10 mouse cellular contexts compared by ENCODE assay signal in the genomic region with DNA sequence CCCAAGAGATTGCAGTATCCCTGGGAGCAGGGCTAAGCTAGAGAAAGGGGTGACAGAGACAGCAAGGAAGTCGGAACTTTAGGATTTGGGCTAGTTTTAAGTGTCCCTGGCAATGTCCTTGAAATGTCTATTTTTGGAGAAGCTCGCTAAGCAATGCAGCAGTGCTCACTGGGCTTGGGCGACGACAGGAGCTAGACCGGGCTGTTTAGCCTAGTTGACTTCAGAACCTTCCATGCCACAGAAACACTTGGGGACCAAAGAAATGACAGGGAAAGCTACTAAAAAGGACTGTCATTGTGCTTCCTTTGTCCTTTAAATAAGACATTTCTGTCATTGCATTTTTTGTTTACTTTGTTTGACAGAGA. TPM values are rescaled to one million over a fixed set of nuclear protein-coding genes. Genes with fewer than 3 reads are reported as not detected.
DNase-seq lines count a peak whose midpoint lies in the region; ATAC-seq and TF ChIP-seq lines count a peak whose summit lies in the region.
"Had no signal": no experiment of that assay in that cellular context is flagged by ENCODE, and none has a peak within 500 bp of the region (broad histone marks: within the 10 kb centered on the region; RNA-seq: fewer than 3 reads in every experiment).

No protein-coding gene starts in this region.

- H3K27me3 ChIP-seq in kidney, adult 2 months (replicated peaks; ENCODE audit: control insufficient read depth, insufficient read depth, low read length): no peaks in the 10 kb centered on the region
- no peaks in the 10 kb centered on the region for H3K27me3 ChIP-seq in lung, embryonic 16.5 days (ENCODE audit: control insufficient read depth, insufficient read depth, low read depth, low read length)
- H3K27me3 ChIP-seq in small intestine, adult 2 months (ENCODE audit: control insufficient read depth, insufficient read depth, low read length): no peaks in the 10 kb centered on the region
- H3K27me3 ChIP-seq in midbrain, embryonic 13.5 days: no peaks in the 10 kb centered on the region
- H3K27me3 ChIP-seq: limb, embryonic 13.5 days had no signal

- DNase-seq in adrenal gland, adult 8-10 months: peak; percentile 20
- DNase-seq in adrenal gland, postnatal 25 days: no peak
- DNase-seq in kidney, adult 2 months: no peak
- no peak for DNase-seq in kidney, adult 8-10 months
- no peak for DNase-seq in lung, postnatal 36 days

- ATAC-seq in lung, embryonic 16.5 days (ENCODE audit: low read depth): no peak
- ATAC-seq in midbrain, embryonic 13.5 days: no peak

- peak overlapping the region; percentile 95 for H3K27ac ChIP-seq in kidney, adult 2 months (ENCODE audit: insufficient read depth, low read depth, low read length)
- peak overlapping the region; percentile 79 for H3K27ac ChIP-seq in lung, embryonic 16.5 days (ENCODE audit: low read length)
- H3K27ac ChIP-seq in small intestine, adult 2 months (ENCODE audit: insufficient read depth, low read depth, low read length): peak overlapping the region; percentile 45; the same call in 1 of the 2 replicates
- no peak overlapping the region for H3K27ac ChIP-seq in midbrain, embryonic 13.5 days
- H3K27ac ChIP-seq: limb, embryonic 13.5 days had no signal

- no peak for TF ChIP-seq POLR2A in kidney, adult 2 months (IDR thresholded peaks at IDR 0.05; ENCODE audit: low read depth, low read length)
- no peak for TF ChIP-seq POLR2A in small intestine, adult 2 months (IDR thresholded peaks at IDR 0.05; ENCODE audit: low read depth, low read length)

- H3K36me3 ChIP-seq in kidney, adult 2 months (ENCODE audit: control insufficient read depth, insufficient read depth, low read length): peaks cover 7% of the 10 kb centered on the region
- peaks cover 19% of the 10 kb centered on the region for H3K36me3 ChIP-seq in lung, embryonic 16.5 days (ENCODE audit: control insufficient read depth, insufficient read depth, low read length)
- H3K36me3 ChIP-seq in small intestine, adult 2 months (ENCODE audit: control insufficient read depth, insufficient read depth, low read length): peaks cover 23% of the 10 kb centered on the region
- H3K36me3 ChIP-seq in midbrain, embryonic 13.5 days: 0 out of 2 replicates have a peak, but pooled peaks cover 6% of the 10 kb centered on the region

- 7% methylated on average over 5 of the region's 5 CpGs for WGBS in kidney, adult 2 months
- 41% methylated on average over 5 of the region's 5 CpGs for WGBS in lung, embryonic 16.5 days
- WGBS in small intestine, adult 2 months: 71% methylated on average over 5 of the region's 5 CpGs
- 80% methylated on average over 5 of the region's 5 CpGs for WGBS in midbrain, embryonic 13.5 days

- peaks cover 29% of the 10 kb centered on the region for H3K4me1 ChIP-seq in kidney, adult 2 months (ENCODE audit: control insufficient read depth, insufficient read depth, low read length)
- H3K4me1 ChIP-seq in lung, embryonic 16.5 days (replicated peaks; ENCODE audit: control insufficient read depth, insufficient read depth, low read length): peaks cover 17% of the 10 kb centered on the region; the same call in 1 of the 2 replicates
- H3K4me1 ChIP-seq in small intestine, adult 2 months (ENCODE audit: control insufficient read depth, insufficient read depth, insufficient read length, low read length): peaks cover 4% of the 10 kb centered on the region; the same call in 1 of the 2 replicates
- no peaks in the 10 kb centered on the region for H3K4me1 ChIP-seq in midbrain, embryonic 13.5 days (replicated peaks)

- no peak overlapping the region for H3K4me3 ChIP-seq in kidney, adult 2 months (ENCODE audit: insufficient read depth, low read depth, low read length)
- H3K4me3 ChIP-seq in lung, embryonic 16.5 days (ENCODE audit: low read length): no peak overlapping the region
- H3K4me3 ChIP-seq in small intestine, adult 2 months (ENCODE audit: low read depth, low read length): no peak overlapping the region
- no peak overlapping the region for H3K4me3 ChIP-seq in midbrain, embryonic 13.5 days (replicated peaks)
- H3K4me3 ChIP-seq: limb, embryonic 13.5 days had no signal

- peaks cover 9% of the 10 kb centered on the region for H3K9me3 ChIP-seq in lung, embryonic 16.5 days (ENCODE audit: control insufficient read depth, low read length)
- H3K9me3 ChIP-seq in midbrain, embryonic 13.5 days: peaks cover 7% of the 10 kb centered on the region; the same call in 1 of the 2 replicates

- no peak overlapping the region for H3K4me2 ChIP-seq in lung, embryonic 16.5 days (ENCODE audit: low read depth, low read length)
- no peak overlapping the region for H3K4me2 ChIP-seq in midbrain, embryonic 13.5 days (replicated peaks)
- H3K4me2 ChIP-seq: limb, embryonic 13.5 days had no signal

- no peak for TF ChIP-seq CTCF in kidney, adult 2 months (conservative IDR thresholded peaks at IDR 0.05; ENCODE audit: insufficient read depth, insufficient read length, low read depth, low read length)
- no peak for TF ChIP-seq CTCF in small intestine, adult 2 months (IDR thresholded peaks at IDR 0.05; ENCODE audit: extremely low read depth, insufficient read length, insufficient replicate concordance, low read depth, low read length)

- no peak overlapping the region for H3K9ac ChIP-seq in lung, embryonic 16.5 days (ENCODE audit: low read length)
- no peak overlapping the region for H3K9ac ChIP-seq in midbrain, embryonic 13.5 days (replicated peaks)
- H3K9ac ChIP-seq: limb, embryonic 13.5 days had no signal

RNA-seq across cellular contexts. Expression of a gene that starts 42.2 kb away (rescaled TPM):
- 10 to 100 TPM; 13.6 to 30.8 (median 17.8) TPM for total RNA-seq in adrenal gland, adult 8-10 months (2022)
- 22.6 and 24.6 TPM in 2 replicates for total RNA-seq in adrenal gland, postnatal 25 days (2021)
- 32.5 and 36.6 TPM in 2 replicates for polyA plus RNA-seq in kidney, adult 2 months (2012; rRNA removed)
- polyA plus RNA-seq in lung, embryonic 16.5 days (2015; fragmentation: Nextera tagmentation; extraction: Ambion mirVana): 33.7 and 34.7 TPM in 2 replicates
- polyA plus RNA-seq in small intestine, adult 2 months (2012; rRNA removed): 11.1 and 18.6 TPM in 2 replicates
- polyA plus RNA-seq in midbrain, embryonic 13.5 days (2015; fragmentation: Nextera tagmentation; extraction: Ambion mirVana): 8.3 and 9.9 TPM in 2 replicates
- total RNA-seq: granulocyte monocyte progenitor cell, adult 5-6 weeks had no signal
